Mouse (Mus musculus): ENCODE measurements at regions not wholly inside any gene's neighbourhood (a gene's known extent, or its start where the extent isn't known, plus 50 kb on each side); places are given as distances from the start of the nearest gene placed in this dataset.

GRCm38 (mm10) chr1:143071781-143072382, 568.6 kb upstream of the B3galt2 start:
- ChIA-PET POLR2A (interaction anchor here in 1 of 4 experiments (0.6 kb wide), 1 partner anchor 88 kb away, joined by 3 read pairs; no protein-coding TSS in a partner anchor), CTCF (no interaction called here)

- CTCF ChIA-PET: interaction anchor here in 1 of 4 experiments (0.7 kb wide), 1 partner anchor 37 kb away, joined by 5 read pairs; no protein-coding TSS in a partner anchor
- POLR2A ChIA-PET: no interaction called here
Observed at GRCm38 (mm10) chr1:143074999-143075398, 565.5 kb upstream of the B3galt2 start.

GRCm38 (mm10) chr1:143080441-143080840, 560.0 kb upstream of the B3galt2 start:
- CTCF ChIA-PET: no interaction called here
- POLR2A ChIA-PET: no interaction called here

DNA sequence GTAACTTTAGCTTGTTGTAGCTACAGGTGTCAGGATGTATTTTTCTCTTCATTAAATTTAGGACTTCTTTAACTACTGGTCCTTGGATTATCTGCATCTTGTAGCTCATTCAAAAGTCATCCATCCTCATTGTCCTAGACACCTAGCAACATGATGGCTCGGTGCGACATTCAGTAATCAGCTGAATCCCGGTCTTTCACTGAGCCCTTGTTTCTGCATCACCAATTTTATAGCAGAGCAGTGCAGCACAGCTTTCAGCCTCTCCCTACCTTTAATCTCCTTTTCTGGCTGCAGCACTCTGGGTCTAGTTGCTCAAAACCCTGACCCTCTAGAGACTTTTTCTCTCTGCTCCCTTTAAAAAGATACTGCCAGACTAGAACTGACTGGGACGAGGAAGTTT, 543.6 kb upstream of the B3galt2 start:
- CTCF ChIA-PET: no interaction called here
- POLR2A ChIA-PET: no interaction called here

GRCm38 (mm10) chr1:143098307-143098706, 542.2 kb upstream of the B3galt2 start:
- ChIA-PET CTCF (no interaction called here), POLR2A (no interaction called here)

GRCm38 (mm10) chr1:143122185-143122584, 518.3 kb upstream of the B3galt2 start:
- ChIA-PET CTCF (no interaction called here), POLR2A (no interaction called here)

DNA sequence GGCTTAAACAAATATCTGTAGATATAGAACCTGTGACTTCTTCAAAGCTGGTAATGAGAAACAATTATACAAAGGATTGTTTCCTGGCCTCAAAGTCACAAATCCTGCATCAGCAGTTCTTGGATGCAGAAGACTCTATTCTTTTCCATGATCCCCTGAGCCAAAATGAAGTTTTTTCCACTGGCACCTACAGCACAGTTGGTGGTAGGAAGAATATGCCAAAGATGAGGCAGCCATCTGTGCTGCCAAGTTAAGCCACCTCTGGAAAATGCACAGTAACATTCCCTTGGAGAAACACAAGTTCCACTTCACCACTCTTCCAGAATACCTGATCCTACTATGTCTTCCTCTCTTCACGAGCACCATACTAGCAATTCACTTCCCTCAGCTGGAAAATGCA, 510.2 kb upstream of the B3galt2 start:
- POLR2A ChIA-PET: no interaction called here
- CTCF ChIA-PET: no interaction called here

DNA sequence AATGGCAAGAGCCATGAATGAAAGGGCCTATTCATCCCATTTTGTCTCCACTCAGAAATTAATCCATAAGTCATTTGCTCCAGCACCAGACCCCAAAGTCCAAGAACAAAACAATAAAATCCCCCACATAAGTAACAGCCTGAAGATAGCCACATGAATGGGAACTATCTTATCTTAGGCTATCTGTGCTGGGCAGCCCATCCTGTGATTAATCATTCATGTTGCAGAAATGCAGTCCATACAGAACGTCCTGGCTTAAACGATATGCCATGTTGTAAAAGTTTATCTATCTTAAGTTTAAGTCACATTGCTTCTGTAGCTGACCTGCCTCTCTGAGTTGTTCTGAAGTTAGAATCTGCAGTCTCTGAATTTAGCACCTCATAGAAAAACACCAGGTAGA, 507.7 kb upstream of the B3galt2 start:
- CTCF ChIA-PET: no interaction called here
- POLR2A ChIA-PET: no interaction called here

GRCm38 (mm10) chr1:143145111-143145984, 495.1 kb upstream of the B3galt2 start:
- POLR2A ChIA-PET: no interaction called here
- CTCF ChIA-PET: no interaction called here

DNA sequence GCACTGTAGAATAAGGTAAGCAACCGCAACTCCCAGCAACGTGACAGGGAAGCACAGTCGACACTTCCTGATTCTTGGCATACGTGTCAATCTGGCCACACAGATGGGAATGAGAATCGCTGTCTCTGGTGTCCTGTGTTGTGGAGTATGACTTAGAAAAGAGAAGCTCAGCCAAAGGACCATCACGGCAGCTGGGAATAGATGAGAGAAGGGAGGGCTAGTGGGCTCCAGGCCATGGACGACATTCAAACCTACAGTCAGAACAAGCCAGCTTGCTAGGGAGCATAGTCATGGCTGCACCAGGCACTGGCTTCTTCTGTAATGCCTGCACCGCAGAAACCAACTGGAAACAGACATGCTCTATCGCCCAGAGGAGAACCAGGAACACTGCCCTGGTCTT, 469.2 kb upstream of the B3galt2 start:
- ChIA-PET CTCF (no interaction called here), POLR2A (interaction anchor here in 1 of 4 experiments (0.7 kb wide), 1 partner anchor 116 kb away, joined by 3 read pairs; no protein-coding TSS in a partner anchor)

GRCm38 (mm10) chr1:143173836-143174235, 466.6 kb upstream of the B3galt2 start:
- POLR2A ChIA-PET: no interaction called here

GRCm38 (mm10) chr1:143192167-143192793, 448.2 kb upstream of the B3galt2 start:
- ChIA-PET CTCF (no interaction called here), POLR2A (no interaction called here)

More at GRCm38 (mm10) chr1:143173836-143174235, 466.6 kb upstream of the B3galt2 start:
- CTCF ChIA-PET: no interaction called here

DNA sequence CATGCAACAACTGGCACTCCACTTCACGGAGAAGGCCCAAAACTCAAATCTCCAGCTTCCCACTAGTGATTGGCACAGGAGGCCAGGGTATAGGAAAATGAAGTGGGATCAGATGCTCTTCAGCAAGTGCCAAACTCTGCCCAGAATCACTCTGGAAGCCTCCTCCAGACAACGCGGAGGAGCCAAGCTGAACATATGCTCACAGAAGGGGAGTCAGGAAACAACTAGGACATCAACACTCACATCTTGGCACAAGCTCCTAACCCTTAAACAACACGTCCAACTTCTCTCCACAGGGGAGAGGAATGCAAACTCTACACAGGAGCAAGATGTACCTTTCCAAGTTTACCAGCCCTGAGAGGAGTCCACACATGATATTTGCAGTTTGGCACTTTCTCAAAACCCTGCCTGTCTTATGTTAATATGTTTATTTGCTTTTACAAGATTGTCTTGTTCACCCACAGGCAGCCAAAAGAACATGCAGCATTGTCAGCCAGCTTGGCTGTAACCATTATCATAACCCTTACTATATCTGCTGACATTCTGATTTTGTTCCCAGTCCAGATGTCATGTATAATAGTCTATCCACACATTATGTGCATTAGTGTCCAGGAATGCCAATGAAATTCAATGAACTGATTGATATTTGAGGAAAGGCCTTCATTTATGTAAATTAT, 440.1 kb upstream of the B3galt2 start:
- ChIA-PET POLR2A (no interaction called here), CTCF (no interaction called here)

GRCm38 (mm10) chr1:143200971-143201370, 439.5 kb upstream of the B3galt2 start:
- POLR2A ChIA-PET: no interaction called here

DNA sequence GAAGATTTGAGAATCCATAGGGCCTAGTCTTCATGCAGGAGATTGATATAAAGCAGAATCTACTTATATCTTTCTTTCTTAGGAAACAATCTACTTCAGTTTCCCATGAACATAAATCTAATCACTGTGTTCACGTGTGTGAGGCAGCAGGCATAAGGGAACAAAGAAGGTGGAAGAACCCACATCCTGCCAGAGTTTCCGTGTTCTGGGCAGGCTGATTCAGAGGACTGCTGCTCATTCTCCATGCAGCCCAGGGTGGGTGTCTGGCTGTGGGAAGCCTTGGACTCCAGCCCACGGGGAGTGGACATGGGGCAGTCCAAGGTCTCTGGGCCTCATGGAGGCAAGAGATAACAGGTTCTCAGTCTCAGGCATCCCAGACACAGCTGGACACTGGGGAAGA, 438.3 kb upstream of the B3galt2 start:
- CTCF ChIA-PET: no interaction called here
- POLR2A ChIA-PET: no interaction called here

More at GRCm38 (mm10) chr1:143200971-143201370, 439.5 kb upstream of the B3galt2 start:
- CTCF ChIA-PET: no interaction called here

DNA sequence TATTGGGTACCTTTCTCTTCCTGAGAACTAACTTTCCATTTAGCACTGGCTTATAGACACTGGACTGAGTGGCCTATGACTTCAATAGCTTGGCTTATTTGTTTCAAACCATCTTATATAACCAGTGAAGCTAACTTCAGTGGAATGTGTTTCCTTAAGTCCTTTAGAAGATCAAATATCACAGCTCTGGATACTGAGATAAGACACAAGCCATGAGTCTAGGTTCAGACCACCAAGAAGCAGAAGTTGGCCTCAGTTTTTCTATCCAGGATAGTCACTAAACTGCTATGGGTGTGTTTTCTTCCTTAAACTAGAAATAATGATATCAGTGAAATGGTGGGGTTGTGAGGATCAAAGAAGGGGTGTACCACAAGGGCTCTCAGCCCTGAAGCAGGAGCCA, 436.4 kb upstream of the B3galt2 start:
- CTCF ChIA-PET: no interaction called here

DNA sequence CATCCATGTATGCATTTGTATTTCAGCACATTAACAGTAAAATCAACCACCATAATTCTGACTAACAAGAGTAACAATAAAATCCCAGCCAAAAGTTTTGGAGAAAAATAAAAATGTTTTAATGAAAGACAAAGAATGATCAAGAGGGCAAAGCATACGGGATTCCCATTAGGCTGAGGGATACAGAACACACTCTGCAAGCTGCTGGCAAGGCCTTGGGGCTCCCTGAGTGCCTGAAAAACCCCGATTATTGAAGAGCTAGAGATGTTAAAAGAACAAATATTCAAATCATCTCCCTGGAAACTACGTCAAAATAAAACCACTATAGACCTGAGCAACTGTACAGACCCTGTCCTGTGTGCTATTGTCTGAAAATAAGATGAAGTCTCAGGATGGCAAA, 433.5 kb upstream of the B3galt2 start:
- ChIA-PET POLR2A (interaction anchor here in 1 of 4 experiments (1.0 kb wide), 1 partner anchor 58 kb away, joined by 3 read pairs; no protein-coding TSS in a partner anchor), CTCF (no interaction called here)

More for the DNA sequence above, 436.4 kb upstream of the B3galt2 start:
- POLR2A ChIA-PET: no interaction called here

GRCm38 (mm10) chr1:143207399-143208065, 432.9 kb upstream of the B3galt2 start:
- ChIA-PET CTCF (no interaction called here), POLR2A (interaction anchor here in 1 of 4 experiments (0.6 to 1.0 kb wide), 2 partner anchors 58 to 904 kb away, joined by 3 to 6 read pairs; no protein-coding TSS in a partner anchor)

DNA sequence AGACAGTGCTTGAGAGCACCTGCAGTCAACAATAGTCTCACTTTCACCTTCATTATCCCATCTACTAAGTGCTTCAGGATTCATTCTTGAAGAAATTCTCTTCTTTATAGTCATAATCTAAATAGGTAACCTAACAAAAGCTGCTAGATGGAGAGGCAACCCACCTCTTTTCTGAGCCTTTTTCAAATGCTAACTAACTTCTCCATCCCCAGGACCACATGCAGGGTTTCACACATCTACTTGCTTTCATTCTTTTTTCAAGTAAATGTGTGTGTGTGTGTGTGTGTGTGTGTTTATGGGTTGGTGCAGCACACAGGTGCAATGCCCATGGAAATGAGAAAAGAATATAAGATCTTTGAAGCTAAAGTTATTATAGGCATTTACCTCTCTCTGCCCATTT, 423.1 kb upstream of the B3galt2 start:
- ChIA-PET POLR2A (no interaction called here), CTCF (no interaction called here)

- POLR2A ChIA-PET: no interaction called here
- CTCF ChIA-PET: no interaction called here
Observed at GRCm38 (mm10) chr1:143231969-143232368, 408.5 kb upstream of the B3galt2 start.

Measured in embryonic stem cell, embryonic (primary cell).